Mouse (Mus musculus) E14TG2a.4 (cell line): ENCODE data around the gene Olfr470.

Experiments used
- CTCF ChIP-seq: conservative IDR thresholded peaks from 2 replicates; pipeline ENCODE4 v1.5.1; 2014; ENCODE audit warnings: low read length
- POU5F1 ChIP-seq: IDR thresholded peaks from 2 replicates; pipeline ENCODE4 v1.6.1; 2014; ENCODE audit warnings: low read length, borderline replicate concordance

- peak; percentile 59 for TF ChIP-seq CTCF
- TF ChIP-seq POU5F1, result no peak
These were observed 5.6 kb downstream of the Olfr470 start for GRCm38 (mm10) chr7:107841719-107842118.
